Mouse (Mus musculus) liver, adult 2 months (tissue): ENCODE measurements around the gene Bace2.

Source experiments
- CTCF ChIP-seq: fragments of 200-500 bp; IDR thresholded peaks from 2 replicates; pipeline ENCODE4 v1.5.1; 2011; ENCODE audit warnings: low read depth, low read length, control low read depth
- POLR2A ChIP-seq: fragments of 200-500 bp; IDR thresholded peaks from 2 replicates; pipeline ENCODE4 v1.6.1; 2011; ENCODE audit warnings: low read length, control low read depth; ENCODE audit not compliant: insufficient read depth; ENCODE audit errors: extremely low read depth

GRCm38 (mm10) chr16:97397945-97398531, 41.5 kb downstream of the Bace2 start:
- TF ChIP-seq CTCF (no peak), POLR2A (no peak)
